Mouse (Mus musculus): ENCODE results near the gene BC048562. TPM values are rescaled to one million over a fixed set of nuclear protein-coding genes. Genes with fewer than 3 reads are reported as not detected.

BC048562 gene
- not detected for total RNA-seq (2021)
- long read RNA-seq, experiment 1, result 0 reads
- long read RNA-seq, experiment 2, result 0 reads

DNA sequence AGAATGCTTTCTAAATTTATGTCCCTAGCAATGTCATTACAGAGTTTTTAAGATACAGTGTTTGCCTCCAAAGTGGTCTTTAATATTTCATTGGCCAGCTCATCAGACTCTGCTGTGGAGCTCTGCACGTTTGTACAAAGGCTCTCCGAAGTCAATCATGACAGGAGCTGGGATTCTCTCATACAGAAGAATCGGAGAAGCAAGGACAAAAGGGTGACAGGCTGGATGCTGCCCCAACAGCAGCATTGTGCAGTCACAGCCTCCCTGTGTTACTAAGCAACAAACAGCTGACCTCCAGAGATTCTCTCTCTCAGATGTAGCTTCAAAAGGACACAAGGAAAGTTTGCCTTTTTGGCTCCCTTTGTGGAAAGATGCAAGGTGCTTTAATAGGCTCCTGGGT, at the start of gene BC048562:
BC048562 (plus strand) TSS at position 301 of the 400 bp plus-strand sequence.
- no peak for DNase-seq

DNA sequence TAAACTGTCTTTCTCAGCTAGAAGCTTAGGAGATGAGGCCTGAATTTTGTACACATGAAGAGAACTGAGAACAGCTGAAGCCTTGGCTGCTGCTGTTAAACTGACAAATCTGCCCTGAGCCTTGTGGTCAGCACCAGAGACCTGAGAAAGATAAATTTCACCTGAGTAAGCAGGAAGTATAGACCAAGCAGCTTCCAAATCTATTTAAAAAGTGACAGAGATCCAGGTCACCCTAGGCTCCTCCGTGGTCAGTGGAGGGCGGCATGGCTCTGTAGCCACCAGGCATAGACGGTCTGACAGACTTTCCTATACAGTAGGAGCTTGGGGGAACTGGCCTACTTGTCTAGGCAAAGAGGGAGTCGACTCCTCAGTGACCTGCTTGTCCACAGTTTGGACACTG, 49.5 kb upstream of the BC048562 start:
- DNase-seq, result peak; percentile 44

DNA sequence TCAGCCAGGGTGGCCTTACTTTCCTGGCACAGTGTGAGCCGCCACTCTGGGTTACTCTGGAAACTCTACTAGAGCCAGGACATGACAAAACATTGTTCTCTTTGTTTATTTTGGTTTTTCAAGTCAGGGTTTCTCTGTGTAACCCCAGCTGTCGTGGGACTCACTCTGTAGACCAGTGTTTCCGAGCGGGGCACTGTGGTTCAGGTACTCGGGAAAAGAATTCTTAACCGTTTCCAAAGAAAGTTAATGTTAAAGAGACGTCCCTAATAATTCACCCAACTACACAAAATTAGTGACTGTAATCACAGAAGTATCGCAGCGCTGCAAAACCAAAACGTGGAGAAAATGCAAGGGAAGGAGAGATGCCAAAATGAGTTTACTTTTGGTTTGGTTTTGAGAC, 47.7 kb upstream of the BC048562 start:
- no peak for DNase-seq

DNA sequence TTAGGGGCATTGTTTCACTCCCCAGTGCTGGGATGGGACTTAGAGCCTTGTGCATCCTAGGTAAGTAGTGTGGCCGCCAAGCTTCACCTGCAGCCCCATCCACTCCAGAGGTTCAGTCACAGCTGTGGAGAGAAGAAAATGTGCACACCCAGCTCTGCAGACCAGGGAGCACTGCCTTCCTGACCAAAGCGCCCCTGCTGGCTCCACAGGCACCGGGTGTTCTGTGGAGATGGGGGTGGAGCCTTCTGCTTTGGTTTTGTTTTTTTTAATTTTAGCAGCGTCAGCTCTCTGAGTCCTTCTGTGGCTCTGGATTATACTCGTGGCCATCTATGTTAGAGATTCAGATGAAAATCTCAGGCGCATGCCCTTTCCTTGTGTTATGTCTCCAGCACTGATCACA, 47.1 kb upstream of the BC048562 start:
- no peak for DNase-seq

- no peak for DNase-seq
Observed at GRCm38 (mm10) chr9:108392676-108393075, 43.6 kb upstream of the BC048562 start, which contains the start of gene 1700102P08Rik. 1700102P08Rik (plus strand) TSS chr9:108392805.

DNA sequence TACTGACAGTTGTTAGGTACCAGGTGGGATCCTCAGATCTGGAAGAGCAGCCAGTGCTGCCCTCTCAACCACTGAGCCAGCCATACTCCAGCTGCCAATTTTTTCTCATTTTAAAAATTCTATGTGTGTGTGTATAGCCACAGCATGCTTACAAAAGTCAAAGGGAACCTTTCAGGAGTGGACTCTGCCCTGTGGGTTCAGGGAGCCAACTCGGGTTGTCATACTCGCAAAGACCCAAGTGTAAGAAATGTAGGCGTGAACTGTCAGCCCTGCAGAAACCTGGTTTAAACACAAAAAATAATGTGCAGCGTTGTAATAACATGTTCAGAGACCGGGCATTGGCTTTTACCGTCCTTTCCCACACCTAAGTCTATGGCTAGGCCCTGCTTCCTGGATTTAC, 42.1 kb upstream of the BC048562 start:
- no peak for DNase-seq

DNA sequence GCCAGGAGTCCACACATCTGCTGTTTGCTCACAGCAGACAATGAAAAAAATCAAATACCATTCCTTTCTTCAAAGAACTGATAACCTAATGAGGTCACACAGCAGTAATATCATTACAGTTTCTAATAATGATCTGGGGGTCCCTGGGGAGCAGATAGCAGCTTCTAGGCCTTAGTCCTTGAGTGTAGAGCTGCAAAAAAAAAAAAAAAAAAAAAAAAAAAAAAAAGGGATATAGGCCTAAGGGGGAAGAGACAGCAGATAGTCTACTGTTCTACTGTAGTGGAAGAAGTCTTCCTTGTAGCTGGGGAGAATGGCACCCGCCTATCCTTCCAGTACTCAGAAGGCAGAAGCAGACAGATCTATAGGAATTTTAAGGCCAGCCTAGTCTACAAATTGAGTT, 40.9 kb upstream of the BC048562 start:
- no peak for DNase-seq

DNA sequence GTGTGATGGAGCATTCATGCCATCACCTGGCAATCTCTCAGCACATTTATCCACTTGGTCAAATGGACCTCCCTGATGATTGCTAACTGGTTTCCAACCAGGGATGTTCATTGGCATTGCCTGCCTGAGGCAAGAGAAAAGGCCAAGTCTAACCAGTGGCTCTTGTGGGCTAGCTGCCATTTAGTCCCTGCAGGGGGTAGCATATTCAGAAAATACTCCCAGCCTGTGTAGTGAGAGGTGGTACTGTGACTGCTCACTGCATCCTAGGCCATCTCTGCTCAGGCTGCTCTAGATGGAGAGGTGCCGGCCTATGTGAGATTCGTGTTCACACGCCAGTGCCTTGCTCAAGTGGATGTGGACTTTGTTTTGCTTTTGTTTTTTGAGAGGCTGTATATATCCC, 38.0 kb upstream of the BC048562 start:
- DNase-seq, result no peak

- peak; percentile 73 for DNase-seq
Observed at GRCm38 (mm10) chr9:108401186-108401960, 34.9 kb upstream of the BC048562 start.

- DNase-seq, result no peak
Observed at GRCm38 (mm10) chr9:108403081-108403480, 33.2 kb upstream of the BC048562 start.

DNA sequence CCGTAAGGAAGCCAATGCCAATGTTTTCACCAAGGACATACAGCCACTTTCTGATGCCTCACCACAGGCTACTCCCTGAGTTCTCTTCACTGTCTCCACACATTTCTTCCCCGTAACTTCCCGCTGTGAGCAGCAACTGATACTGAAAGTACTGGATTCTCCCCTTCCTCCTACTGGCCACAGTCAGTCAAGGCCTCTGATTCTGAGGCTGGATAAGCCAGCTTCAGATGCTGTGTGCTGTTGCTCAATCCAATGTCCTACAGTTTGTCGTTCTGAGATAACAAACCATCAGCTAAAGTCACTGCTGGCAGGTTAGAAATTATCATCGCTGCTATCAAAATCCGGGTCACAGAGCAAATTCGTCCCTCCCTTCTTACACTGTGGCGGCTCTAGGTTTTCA, 31.8 kb upstream of the BC048562 start:
- DNase-seq, result no peak

DNA sequence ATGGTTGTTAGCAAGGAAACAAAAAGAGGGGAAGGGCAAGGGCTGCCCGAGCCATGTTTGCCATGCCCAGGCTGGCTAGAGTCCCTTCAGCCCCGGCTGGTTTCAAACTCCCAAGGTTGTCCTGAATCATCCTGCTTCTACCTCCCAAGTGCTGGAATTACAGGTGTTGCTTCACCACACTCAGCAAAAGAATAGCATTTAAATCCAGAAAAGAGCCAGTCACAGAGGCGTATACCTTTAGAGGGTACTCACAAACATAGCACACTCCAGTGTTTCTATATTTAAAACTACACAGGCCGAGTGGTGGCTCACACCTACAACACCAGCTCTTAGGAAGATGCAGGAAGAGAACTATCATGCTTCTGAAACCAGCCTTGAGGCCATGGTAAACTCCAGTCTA, 26.7 kb upstream of the BC048562 start:
- no peak for DNase-seq

- no peak for DNase-seq
Observed at GRCm38 (mm10) chr9:108411381-108411942, 24.8 kb upstream of the BC048562 start.

GRCm38 (mm10) chr9:108412221-108412620, 24.1 kb upstream of the BC048562 start:
- DNase-seq, result no peak

DNA sequence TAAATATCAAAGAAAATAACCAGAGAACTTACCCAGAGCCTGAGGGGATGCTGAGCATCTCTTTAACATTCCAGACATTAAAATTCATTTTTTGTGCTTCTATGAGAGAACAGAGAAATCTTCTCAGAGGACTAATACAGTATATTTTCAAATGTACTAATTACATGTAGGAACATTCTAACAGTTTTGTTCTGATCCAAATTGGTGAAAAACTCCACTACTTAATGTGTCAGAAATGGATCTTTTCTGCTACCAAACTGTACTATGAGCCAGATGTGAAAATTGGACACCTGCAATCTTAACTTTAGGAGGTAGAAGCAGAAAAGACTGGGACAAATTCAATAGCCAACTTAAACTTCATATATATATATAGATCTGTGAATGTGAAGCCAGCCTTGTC, 7.9 kb upstream of the BC048562 start, which contains the start of gene Ccdc36:
Ccdc36 (minus strand) TSS at position 101 of the 400 bp plus-strand sequence.
- no peak for DNase-seq

DNA sequence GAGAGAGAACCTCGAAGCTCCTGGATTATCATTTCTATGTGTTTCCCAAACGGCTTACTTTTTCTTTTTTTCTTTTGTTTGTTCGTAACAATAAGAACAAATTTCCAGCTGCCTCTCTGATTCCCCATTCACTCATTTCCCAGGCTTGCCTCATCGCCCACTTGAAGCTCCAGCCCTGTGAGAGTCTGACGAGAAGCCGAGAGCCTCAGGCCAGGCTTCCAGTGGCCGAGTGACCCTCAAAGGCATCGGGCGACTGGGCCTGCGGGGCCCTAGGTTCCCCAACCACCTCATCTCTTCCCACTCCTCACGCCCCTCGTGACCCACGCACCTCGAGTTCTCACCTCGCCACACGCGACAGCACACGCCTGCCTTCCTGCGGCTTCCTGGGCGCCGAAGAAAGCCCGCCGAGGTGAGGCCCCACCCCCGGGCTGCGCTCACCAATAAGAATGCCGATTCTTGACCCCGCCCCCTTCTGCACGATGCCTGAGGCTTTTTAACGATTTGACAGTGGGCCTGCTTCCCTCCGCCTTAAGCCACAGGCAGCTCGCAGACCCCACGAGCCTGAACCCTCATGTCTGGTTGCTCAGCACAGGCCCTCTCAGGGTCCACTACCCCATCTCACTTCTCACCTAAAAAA, 4.7 kb upstream of the BC048562 start:
- DNase-seq, result no peak

DNA sequence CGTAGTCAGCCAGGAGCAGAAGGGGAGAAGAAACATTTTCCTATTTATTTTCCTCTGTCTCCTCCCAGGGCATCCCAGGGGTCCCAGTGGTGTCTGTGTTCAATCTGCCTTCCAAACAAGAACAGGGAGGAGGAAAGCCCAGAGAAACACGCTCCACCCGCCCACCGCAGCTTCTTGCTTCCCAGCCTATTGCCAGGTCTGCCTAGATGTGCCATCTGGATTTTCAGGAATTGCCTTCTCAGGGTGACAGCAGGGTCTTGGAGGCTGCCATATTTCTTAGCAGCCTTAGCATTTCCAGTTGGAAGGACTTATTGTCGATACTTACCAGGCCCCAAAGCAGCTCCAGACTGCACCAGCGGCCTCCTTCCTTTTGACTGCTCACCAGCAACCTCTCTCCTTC, 2.9 kb downstream of the BC048562 start:
- DNase-seq, result no peak

DNA sequence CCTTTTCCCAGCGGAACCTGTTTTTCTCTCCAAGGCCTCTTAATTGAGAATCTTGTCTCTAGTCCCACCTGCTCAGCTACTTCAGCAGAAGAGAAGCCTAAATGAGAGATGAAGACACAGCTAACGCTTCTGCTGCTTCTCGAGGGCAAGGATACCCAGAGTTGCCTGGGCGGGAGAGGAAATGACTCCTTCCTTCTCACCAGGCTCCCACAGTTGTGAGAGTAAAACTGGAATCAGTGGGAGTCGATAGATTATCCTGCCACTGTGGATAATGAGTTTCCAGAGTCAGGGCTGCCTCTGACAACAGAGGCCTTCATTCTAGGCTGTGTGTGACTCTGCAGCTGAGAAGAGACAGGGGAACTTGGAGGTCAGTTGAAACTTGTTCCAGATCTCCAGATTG, 4.2 kb downstream of the BC048562 start:
- no peak for DNase-seq

DNA sequence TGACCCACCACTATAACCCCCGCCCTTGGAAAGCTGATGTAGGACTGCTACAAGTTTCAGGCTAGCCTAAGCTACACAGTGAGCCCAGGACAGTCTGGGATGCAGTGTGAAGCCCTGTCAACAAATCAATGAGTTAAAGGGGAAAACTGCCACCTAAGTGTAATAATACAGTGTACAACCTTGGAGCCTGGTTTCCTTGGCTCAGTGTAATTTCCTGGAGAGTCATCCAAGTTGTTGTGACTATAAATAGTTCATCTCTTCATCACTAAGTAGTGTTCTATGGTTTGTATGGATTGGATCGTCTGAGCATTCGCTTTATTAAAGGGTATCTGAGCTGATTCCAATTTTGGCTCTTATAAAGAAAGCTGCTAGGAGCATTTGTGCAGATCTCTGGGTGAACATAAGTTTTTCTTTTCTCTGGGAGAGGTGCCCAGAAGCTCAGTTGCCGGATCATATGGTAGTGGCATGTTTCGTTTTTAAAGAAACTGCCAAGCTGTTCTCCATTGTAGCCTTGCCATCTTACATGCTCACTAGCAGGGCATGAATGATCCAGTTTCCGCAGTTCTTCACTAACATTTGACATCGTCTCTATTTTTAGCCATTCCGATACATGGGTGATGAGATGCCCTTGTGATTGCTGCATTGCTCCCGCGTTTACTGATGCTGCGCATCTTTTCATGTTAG, 5.1 kb downstream of the BC048562 start:
- no peak for DNase-seq

DNA sequence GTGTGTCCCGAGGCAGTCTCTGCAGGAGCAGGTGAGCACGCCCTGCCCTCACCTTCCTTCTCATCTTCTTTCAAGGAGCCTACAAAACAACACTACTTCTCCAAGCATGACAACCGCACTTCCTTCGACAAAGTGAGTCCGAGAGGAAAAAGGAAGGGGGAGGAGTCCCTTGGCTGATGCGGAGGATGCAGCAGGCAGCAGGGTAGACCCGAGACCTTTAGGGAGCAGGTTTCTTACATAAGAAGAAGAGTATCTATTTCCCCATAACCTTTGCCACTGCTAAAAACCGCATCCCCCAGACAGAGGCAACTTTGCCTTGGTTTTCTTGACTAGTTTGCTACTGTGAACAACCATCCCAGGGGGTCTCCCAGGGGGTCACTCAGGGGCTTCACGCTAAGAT, 8.8 kb downstream of the BC048562 start:
- DNase-seq, result no peak

DNA sequence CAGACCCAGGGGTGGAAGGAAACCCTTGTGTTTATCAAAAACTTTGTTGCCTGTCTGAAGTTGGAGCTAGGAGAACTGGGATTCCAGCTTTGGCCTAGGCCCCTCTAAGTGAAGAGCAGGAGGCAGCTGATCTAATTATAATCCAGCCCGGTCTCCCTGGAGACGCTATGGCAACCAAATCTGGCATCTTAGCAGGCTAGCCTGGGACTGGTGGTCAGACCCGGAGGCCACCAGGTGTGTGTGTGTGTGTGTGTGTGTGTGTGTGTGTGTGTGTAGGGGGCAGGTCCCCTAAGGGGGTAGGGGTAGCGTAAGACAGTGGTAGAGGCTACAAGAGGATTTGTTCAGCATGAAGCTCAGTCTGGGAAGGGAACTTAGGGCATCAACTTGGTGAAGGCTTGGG, 13.6 kb downstream of the BC048562 start:
- DNase-seq, result no peak

DNA sequence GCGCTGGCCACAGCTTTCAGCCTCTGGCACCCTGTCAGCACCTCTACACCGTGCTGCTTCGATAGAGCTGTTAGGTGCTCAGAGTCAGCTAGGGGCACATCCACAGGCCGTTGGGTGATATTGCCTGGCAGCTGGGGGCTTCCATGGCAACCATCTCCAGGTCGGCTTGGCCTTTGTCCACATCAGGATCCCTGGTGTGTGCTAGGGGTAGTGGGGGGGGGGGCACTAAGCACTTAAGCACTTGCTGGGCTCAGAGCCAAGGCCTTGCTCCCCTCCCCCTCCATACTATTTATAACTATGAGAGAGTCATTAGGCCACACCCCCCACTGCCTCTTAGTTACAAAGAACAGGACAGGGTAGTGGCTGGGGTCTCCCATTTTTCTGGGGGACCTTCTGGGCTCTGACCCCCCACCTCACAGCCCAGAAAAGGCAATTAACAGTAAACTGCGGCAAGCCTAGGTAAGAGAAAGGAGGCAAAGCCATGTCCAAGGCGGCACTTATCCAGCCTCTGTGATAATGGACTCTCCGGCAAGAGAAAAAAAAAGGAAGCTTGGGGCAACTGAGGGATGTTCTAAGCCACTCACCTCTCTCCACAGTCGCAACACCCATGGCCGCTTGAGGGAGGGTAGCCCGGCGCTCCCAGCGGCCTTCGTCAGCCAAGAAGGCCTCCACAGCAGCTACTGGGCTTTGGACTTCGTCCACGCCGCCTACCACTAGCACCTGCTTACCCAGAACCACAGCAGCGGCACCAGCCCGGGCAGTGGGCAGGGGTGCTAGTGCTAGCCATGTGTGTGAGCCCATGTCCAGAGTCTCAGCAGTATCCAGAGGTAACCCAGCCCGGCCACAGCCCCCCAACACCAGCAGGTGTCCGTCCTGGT, 14.2 kb downstream of the BC048562 start:
- no peak for DNase-seq
